Mouse (Mus musculus) limb, embryonic 14.5 days (tissue): Measurements from ENCODE around the gene Rhbdf1. TPM values are rescaled to one million over a fixed set of nuclear protein-coding genes. Genes with fewer than 3 reads are reported as not detected.
A peak's percentile ranks its signal among the peaks of the same experiment; 100 is the strongest.

Experiments used
- ATAC-seq: fragments of 200-750 bp; cut with Nextera tagmentation; 2 replicates; pipeline ENCODE4 v1.8.0; 2017; ENCODE audit warnings: low read depth, moderate number of reproducible peaks, moderate TSS enrichment; ENCODE audit not compliant: low FRiP score
- DNase-seq: peaks from one replicate; pipeline ENCODE4 v3.0.0-alpha.2; 2015; ENCODE audit warnings: low spot score
- H3K27ac ChIP-seq: fragments of 300-500 bp; sonication (generic); replicated peaks from 2 replicates; pipeline ENCODE4 v1.5.1; 2014; ENCODE audit warnings: low read depth, mild to moderate bottlenecking, low read length, moderate library complexity, mixed read lengths
- H3K27me3 ChIP-seq: fragments of 300-500 bp; sonication (generic); 2 replicates; pipeline ENCODE4 v1.6.1; 2014; ENCODE audit warnings: low read length, mixed read lengths; ENCODE audit not compliant: control insufficient read depth, insufficient read depth
- H3K36me3 ChIP-seq: fragments of 300-500 bp; sonication (generic); 2 replicates; pipeline ENCODE4 v1.6.1; 2014; ENCODE audit warnings: mild to moderate bottlenecking, low read length, moderate library complexity, mixed read lengths; ENCODE audit not compliant: control insufficient read depth, insufficient read depth
- H3K4me1 ChIP-seq: fragments of 300-500 bp; sonication (generic); 2 replicates; pipeline ENCODE4 v1.6.1; 2014; ENCODE audit warnings: antibody characterized with exemption, low read length, mixed read lengths; ENCODE audit not compliant: control insufficient read depth, insufficient read depth
- H3K4me2 ChIP-seq: fragments of 300-500 bp; sonication (generic); replicated peaks from 2 replicates; pipeline ENCODE4 v1.6.1; 2014; ENCODE audit warnings: low read depth, mild to moderate bottlenecking, low read length, moderate library complexity; ENCODE audit not compliant: severe bottlenecking
- H3K4me3 ChIP-seq: fragments of 300-500 bp; sonication (generic); replicated peaks from 2 replicates; pipeline ENCODE4 v1.5.1; 2014; ENCODE audit warnings: low read length
- H3K9ac ChIP-seq: fragments of 300-500 bp; sonication (generic); 2 replicates; pipeline ENCODE4 v1.6.1; 2014; ENCODE audit warnings: mild to moderate bottlenecking, low read depth, low read length, moderate library complexity; ENCODE audit not compliant: severe bottlenecking
- H3K9me3 ChIP-seq: fragments of 300-500 bp; sonication (generic); 2 replicates; pipeline ENCODE4 v1.6.1; 2016; ENCODE audit warnings: low read length; ENCODE audit not compliant: control insufficient read depth
- POLR2A ChIP-seq: fragments of 200-500 bp; IDR thresholded peaks from 2 replicates; pipeline ENCODE4 v1.8.0; 2012; ENCODE audit warnings: inconsistent platforms, mild to moderate bottlenecking, moderate library complexity, borderline replicate concordance; ENCODE audit not compliant: insufficient read depth, insufficient read length; ENCODE audit errors: extremely low read depth
- WGBS: fragments of 180-500 bp; shearing (Covaris S2); extraction: QIAGEN DNeasy Blood & Tissue Kit; methylation state at CpG from one replicate; pipeline ENCODE4 v1.1.7; 2014; 5-methylcytosine and 5-hydroxymethylcytosine counted together
- polyA plus RNA-seq, 2 experiments: library from polyadenylated mRNA; depleted of rRNA in 1 of 2; stranded (reverse) in 1 of 2; unstranded in 1 of 2; fragments of >200 nt; fragmentation: Nextera tagmentation in 1 of 2; extraction: Ambion mirVana in 1 of 2; gene quantifications; 2 replicates each; pipeline versions ENCODE4 v1.2.1 to v1.2.3; 2012 to 2014

The Rhbdf1 gene
- polyA plus RNA-seq, 2 experiments = 61.5 to 136 TPM

GRCm38 (mm10) chr11:32224468-32225139 lies 2.5 kb upstream of the Rhbdf1 start:
- Histone ChIP-seq H3K27me3 (no peaks in the 10 kb centered on the region), H3K4me1 (peaks cover 53% of the 10 kb centered on the region), H3K9me3 (no peaks in the 10 kb centered on the region), H3K27ac (peak overlapping the region; percentile 88), H3K4me2 (no peak overlapping the region), H3K4me3 (no peak overlapping the region), H3K36me3 (peaks cover 9% of the 10 kb centered on the region), H3K9ac (no peak overlapping the region)
- 0 out of 2 replicates have a peak, but pooled peaks have one; percentile 23 for ATAC-seq
- TF ChIP-seq POLR2A = no peak
- peak; percentile 74 for DNase-seq
- 11% methylated on average over 4 of the region's 4 CpGs for WGBS

DNA sequence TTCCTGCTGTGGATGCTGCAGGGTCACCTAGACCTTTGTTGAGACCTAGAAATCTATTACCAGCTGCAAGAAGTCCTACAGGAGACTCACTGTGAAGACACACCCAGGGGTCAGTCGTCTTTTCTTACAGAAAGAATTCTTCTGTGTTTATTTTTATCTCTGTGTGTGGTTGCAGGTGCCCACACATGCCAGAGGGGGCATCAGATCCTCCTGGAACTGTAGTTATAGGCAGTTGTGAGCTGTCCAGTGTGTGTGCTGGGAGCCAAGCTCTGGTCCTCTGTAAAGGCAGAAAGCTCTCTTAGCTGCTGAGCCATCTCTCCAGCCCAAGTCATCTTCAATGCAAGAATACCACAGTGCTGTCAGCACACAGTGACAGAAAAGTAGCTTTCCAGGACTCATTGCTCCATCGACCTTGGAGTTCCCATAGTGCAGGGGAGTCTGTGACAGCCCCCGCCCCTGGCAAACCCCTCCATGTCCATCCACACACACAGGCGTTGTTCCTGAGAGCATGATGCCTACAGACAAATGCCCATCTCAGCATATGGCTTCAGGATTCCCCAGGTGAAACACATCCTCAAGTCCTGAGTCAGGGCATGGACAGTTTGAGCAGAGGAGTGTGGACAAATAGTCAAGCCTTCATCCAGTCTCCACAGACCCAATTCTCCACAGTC lies 1.3 kb upstream of the Rhbdf1 start:
- Histone ChIP-seq H3K4me2 (no peak overlapping the region), H3K27me3 (no peaks in the 10 kb centered on the region), H3K9me3 (no peaks in the 10 kb centered on the region), H3K36me3 (no peaks in the 10 kb centered on the region), H3K27ac (no peak overlapping the region), H3K9ac (no peak overlapping the region), H3K4me3 (no peak overlapping the region), H3K4me1 (peaks cover 59% of the 10 kb centered on the region)
- DNase-seq (no peak), ATAC-seq (no peak)
- 73% methylated on average over 4 of the region's 4 CpGs for WGBS
- TF ChIP-seq POLR2A = no peak

GRCm38 (mm10) chr11:32222570-32223194 lies 582 bp upstream of the Rhbdf1 start:
- Histone ChIP-seq H3K4me3 (peak overlapping the region; percentile 95), H3K36me3 (no peaks in the 10 kb centered on the region), H3K4me1 (peaks cover 63% of the 10 kb centered on the region), H3K4me2 (peak overlapping the region; percentile 85), H3K9ac (peak overlapping the region; percentile 95), H3K27me3 (no peaks in the 10 kb centered on the region), H3K27ac (no peak overlapping the region), H3K9me3 (no peaks in the 10 kb centered on the region)
- DNase-seq (peak; percentile 16), ATAC-seq (no peak)
- TF ChIP-seq POLR2A = no peak
- WGBS = 11% methylated on average over 21 of the region's 21 CpGs

DNA sequence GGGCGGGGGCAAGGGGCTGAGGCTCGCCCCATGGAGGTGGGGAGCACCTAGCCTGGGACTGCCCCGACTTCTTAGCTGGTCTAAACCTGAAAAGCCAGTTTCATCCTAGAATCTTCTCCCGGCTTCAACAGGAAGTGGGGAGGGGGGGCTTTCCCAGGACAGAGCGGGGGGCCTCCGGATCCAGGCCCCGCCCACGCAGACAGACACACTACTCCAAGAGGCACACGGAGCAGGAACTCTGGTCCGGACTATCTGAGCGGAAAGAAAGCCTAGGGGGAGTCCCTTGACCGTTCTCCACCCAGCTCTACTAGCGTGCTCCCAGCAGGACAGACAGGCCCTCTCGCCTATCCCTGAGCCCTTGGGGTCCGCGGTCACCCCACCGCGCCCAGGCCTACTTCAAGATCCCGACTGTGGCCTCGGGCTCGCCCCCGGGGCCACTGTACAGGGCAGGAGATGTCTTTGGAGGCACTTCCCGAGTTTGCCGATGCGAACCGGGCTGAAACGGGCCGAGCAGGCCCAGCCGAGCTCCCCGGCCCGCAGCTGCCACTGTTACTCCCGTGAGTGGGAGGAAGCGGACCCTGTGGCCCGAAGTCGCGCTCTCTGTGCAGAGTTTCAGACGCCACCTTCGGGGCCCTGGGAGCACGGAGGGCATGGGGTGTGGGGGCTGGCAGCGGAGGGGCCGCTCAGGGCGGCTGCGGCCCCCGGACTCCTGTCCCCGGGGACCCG lies 712 bp downstream of the Rhbdf1 start:
- Histone ChIP-seq H3K36me3 (peaks cover under 1% of the 10 kb centered on the region), H3K9ac (peak overlapping the region; percentile 95), H3K4me1 (peaks cover 56% of the 10 kb centered on the region), H3K4me3 (peak overlapping the region; percentile 95), H3K27ac (peak overlapping the region; percentile 92), H3K27me3 (no peaks in the 10 kb centered on the region), H3K9me3 (no peaks in the 10 kb centered on the region), H3K4me2 (peak overlapping the region; percentile 85)
- no peak; the same call in 1 of the 2 replicates for TF ChIP-seq POLR2A
- ATAC-seq (peak; percentile 58), DNase-seq (peak; percentile 80)
- WGBS = under 1% methylated on average over 38 of the region's 46 CpGs
